Mouse (Mus musculus) kidney, embryonic 15.5 days (tissue): ENCODE results near the gene Myo9b. TPM values are rescaled to one million over a fixed set of nuclear protein-coding genes. Genes with fewer than 3 reads are reported as not detected.
"Not testable (repeated sequence)": the region's sequence is repeated elsewhere in the genome, so short reads cannot be mapped to it uniquely, and the experiment has no call there.

Source experiments
- ATAC-seq: fragments of 200-750 bp; cut with Nextera tagmentation; replicated peaks from 2 replicates; pipeline ENCODE4 v1.8.0; 2017; ENCODE audit warnings: moderate TSS enrichment; ENCODE audit not compliant: low FRiP score
- H3K27ac ChIP-seq: fragments of 300-500 bp; sonication (generic); 2 replicates; pipeline ENCODE4 v1.5.1; 2015; ENCODE audit warnings: mild to moderate bottlenecking, inconsistent platforms
- H3K27me3 ChIP-seq: fragments of 300-500 bp; sonication (generic); 2 replicates; pipeline ENCODE4 v1.6.1; 2015; ENCODE audit warnings: inconsistent platforms
- H3K36me3 ChIP-seq: fragments of 300-500 bp; sonication (generic); 2 replicates; pipeline ENCODE4 v1.6.1; 2015; ENCODE audit warnings: inconsistent platforms
- H3K4me1 ChIP-seq: fragments of 300-500 bp; sonication (generic); 2 replicates; pipeline ENCODE4 v1.6.1; 2015; ENCODE audit warnings: inconsistent platforms
- H3K4me2 ChIP-seq: fragments of 300-500 bp; sonication (generic); 2 replicates; pipeline ENCODE4 v1.6.1; 2015; ENCODE audit warnings: moderate library complexity, mild to moderate bottlenecking, inconsistent platforms
- H3K4me3 ChIP-seq: fragments of 300-500 bp; sonication (generic); replicated peaks from 2 replicates; pipeline ENCODE4 v1.5.1; 2015; ENCODE audit warnings: mild to moderate bottlenecking, inconsistent platforms
- H3K9ac ChIP-seq: fragments of 300-500 bp; sonication (generic); 2 replicates; pipeline ENCODE4 v1.6.1; 2015; ENCODE audit warnings: mild to moderate bottlenecking, inconsistent platforms
- H3K9me3 ChIP-seq: fragments of 300-500 bp; sonication (generic); replicated peaks from 2 replicates; pipeline ENCODE4 v1.6.1; 2016; ENCODE audit warnings: inconsistent platforms
- WGBS: fragments of 180-500 bp; shearing (Covaris S2); methylation state at CpG from one replicate; pipeline ENCODE4 v1.1.7; 2015; ENCODE audit warnings: mixed read lengths; 5-methylcytosine and 5-hydroxymethylcytosine counted together
- polyA plus RNA-seq: library from polyadenylated mRNA; unstranded; fragments of >200 nt; fragmentation: Nextera tagmentation; extraction: Ambion mirVana; gene quantifications from 2 replicates; pipeline ENCODE4 v1.2.1, GENCODE M21; 2015

Myo9b gene
- polyA plus RNA-seq, 1 experiment from 2014 or later, result 23.6 TPM

- not testable (repeated sequence) for H3K4me2 ChIP-seq, H3K9ac ChIP-seq, H3K4me1 ChIP-seq, H3K36me3 ChIP-seq, H3K4me3 ChIP-seq, H3K9me3 ChIP-seq, H3K27me3 ChIP-seq, H3K27ac ChIP-seq, ATAC-seq
- WGBS, result 77% methylated on average over 1 of the region's 1 CpGs
These were observed 6.9 kb downstream of the Myo9b start for GRCm38 (mm10) chr8:71279409-71279808.

GRCm38 (mm10) chr8:71281731-71282130 is 9.2 kb downstream of the Myo9b start:
- H3K4me2 ChIP-seq, ATAC-seq, H3K9ac ChIP-seq, H3K9me3 ChIP-seq, H3K4me1 ChIP-seq, H3K4me3 ChIP-seq, H3K27ac ChIP-seq, H3K36me3 ChIP-seq, H3K27me3 ChIP-seq: not testable (repeated sequence)
- WGBS, result 86% methylated on average over 1 of the region's 1 CpGs

GRCm38 (mm10) chr8:71282621-71283020 is 10.1 kb downstream of the Myo9b start:
- H3K4me3 ChIP-seq, result no peak overlapping the region
- no peak overlapping the region for H3K9ac ChIP-seq
- no peak overlapping the region for H3K27ac ChIP-seq
- no peak overlapping the region for H3K4me2 ChIP-seq
- ATAC-seq, result no peak
- 74% methylated on average over 5 of the region's 5 CpGs for WGBS
- H3K36me3 ChIP-seq, result 0 out of 2 replicates have a peak, but pooled peaks cover 4% of the 10 kb centered on the region
- H3K9me3 ChIP-seq, result no peaks in the 10 kb centered on the region
- 0 out of 2 replicates have a peak, but pooled peaks cover 5% of the 10 kb centered on the region for H3K4me1 ChIP-seq
- H3K27me3 ChIP-seq, result no peaks in the 10 kb centered on the region

- H3K4me1 ChIP-seq, H3K9me3 ChIP-seq, H3K9ac ChIP-seq, H3K4me3 ChIP-seq, H3K4me2 ChIP-seq, H3K27me3 ChIP-seq, H3K27ac ChIP-seq, ATAC-seq: not testable (repeated sequence)
- peaks cover 17% of the 10 kb centered on the region for H3K36me3 ChIP-seq
- 72% methylated on average over 2 of the region's 2 CpGs for WGBS
These were observed 13.7 kb downstream of the Myo9b start for GRCm38 (mm10) chr8:71286223-71286622.

- 0 out of 2 replicates have a peak, but pooled peaks cover 3% of the 10 kb centered on the region for H3K4me1 ChIP-seq
- 66% methylated on average over 3 of the region's 3 CpGs for WGBS
These were observed 16.0 kb downstream of the Myo9b start for GRCm38 (mm10) chr8:71288441-71288949.

GRCm38 (mm10) chr8:71289098-71289497 is 16.6 kb downstream of the Myo9b start:
- WGBS, result 79% methylated on average over 7 of the region's 7 CpGs
- no peaks in the 10 kb centered on the region for H3K27me3 ChIP-seq
- 0 out of 2 replicates have a peak, but pooled peaks cover 3% of the 10 kb centered on the region for H3K4me1 ChIP-seq
- H3K36me3 ChIP-seq, result peaks cover 27% of the 10 kb centered on the region
- H3K9ac ChIP-seq, result no peak overlapping the region
- no peaks in the 10 kb centered on the region for H3K9me3 ChIP-seq
- no peak for ATAC-seq
- H3K27ac ChIP-seq, result no peak overlapping the region
- no peak overlapping the region for H3K4me2 ChIP-seq
- H3K4me3 ChIP-seq, result no peak overlapping the region

More at GRCm38 (mm10) chr8:71288441-71288949, 16.0 kb downstream of the Myo9b start:
- ATAC-seq, result no peak
- Histone ChIP-seq H3K36me3 (peaks cover 27% of the 10 kb centered on the region), H3K27me3 (no peaks in the 10 kb centered on the region), H3K9ac (no peak overlapping the region), H3K4me3 (no peak overlapping the region), H3K9me3 (no peaks in the 10 kb centered on the region), H3K4me2 (no peak overlapping the region), H3K27ac (no peak overlapping the region)

GRCm38 (mm10) chr8:71290211-71290610 is 17.7 kb downstream of the Myo9b start:
- Histone ChIP-seq H3K9me3 (no peaks in the 10 kb centered on the region), H3K27ac (no peak overlapping the region), H3K4me3 (no peak overlapping the region), H3K36me3 (peaks cover 27% of the 10 kb centered on the region), H3K27me3 (no peaks in the 10 kb centered on the region), H3K4me1 (no peaks in the 10 kb centered on the region), H3K9ac (no peak overlapping the region), H3K4me2 (no peak overlapping the region)
- no peak for ATAC-seq
- 94% methylated on average over 21 of the region's 21 CpGs for WGBS

- ATAC-seq, result no peak
- H3K4me3 ChIP-seq, result no peak overlapping the region
- H3K9me3 ChIP-seq, result no peaks in the 10 kb centered on the region
- peaks cover 27% of the 10 kb centered on the region for H3K36me3 ChIP-seq
- no peak overlapping the region for H3K27ac ChIP-seq
- no peak overlapping the region for H3K4me2 ChIP-seq
- no peak overlapping the region for H3K9ac ChIP-seq
- no peaks in the 10 kb centered on the region for H3K27me3 ChIP-seq
- 96% methylated on average over 10 of the region's 10 CpGs for WGBS
- H3K4me1 ChIP-seq, result no peaks in the 10 kb centered on the region
These were observed 18.4 kb downstream of the Myo9b start for GRCm38 (mm10) chr8:71290911-71291310.

- no peaks in the 10 kb centered on the region for H3K9me3 ChIP-seq
- H3K9ac ChIP-seq, result no peak overlapping the region
- H3K27me3 ChIP-seq, result no peaks in the 10 kb centered on the region
- peaks cover 29% of the 10 kb centered on the region for H3K36me3 ChIP-seq
- no peak overlapping the region for H3K27ac ChIP-seq
- no peak overlapping the region for H3K4me3 ChIP-seq
- ATAC-seq, result no peak
- no peak overlapping the region for H3K4me2 ChIP-seq
- H3K4me1 ChIP-seq, result no peaks in the 10 kb centered on the region
- 93% methylated on average over 6 of the region's 6 CpGs for WGBS
These were observed 18.8 kb downstream of the Myo9b start for GRCm38 (mm10) chr8:71291351-71291750.

- not testable (repeated sequence) for H3K4me1 ChIP-seq, H3K4me3 ChIP-seq, H3K9ac ChIP-seq, H3K27ac ChIP-seq, H3K27me3 ChIP-seq, ATAC-seq, H3K4me2 ChIP-seq, H3K9me3 ChIP-seq
- 93% methylated on average over 3 of the region's 3 CpGs for WGBS
- H3K36me3 ChIP-seq, result peaks cover 50% of the 10 kb centered on the region
These were observed 21.4 kb downstream of the Myo9b start for GRCm38 (mm10) chr8:71293930-71294329.

- Histone ChIP-seq H3K27ac (no peak overlapping the region), H3K9me3 (no peaks in the 10 kb centered on the region), H3K36me3 (peaks cover 33% of the 10 kb centered on the region), H3K27me3 (no peaks in the 10 kb centered on the region), H3K4me2 (no peak overlapping the region), H3K9ac (no peak overlapping the region), H3K4me1 (no peaks in the 10 kb centered on the region), H3K4me3 (no peak overlapping the region)
- 90% methylated on average over 2 of the region's 2 CpGs for WGBS
- ATAC-seq, result no peak
These were observed 23.7 kb downstream of the Myo9b start for GRCm38 (mm10) chr8:71296188-71296621.

- 95% methylated on average over 2 of the region's 2 CpGs for WGBS
These were observed 24.3 kb downstream of the Myo9b start for GRCm38 (mm10) chr8:71296784-71297183.

GRCm38 (mm10) chr8:71297439-71297838 is 24.9 kb downstream of the Myo9b start:
- H3K4me2 ChIP-seq, result no peak overlapping the region
- H3K27me3 ChIP-seq, result no peaks in the 10 kb centered on the region
- peaks cover 30% of the 10 kb centered on the region for H3K36me3 ChIP-seq
- no peak overlapping the region for H3K4me3 ChIP-seq
- WGBS, result 85% methylated on average over 1 of the region's 1 CpGs
- ATAC-seq, result no peak
- H3K27ac ChIP-seq, result no peak overlapping the region
- H3K4me1 ChIP-seq, result no peaks in the 10 kb centered on the region
- no peak overlapping the region for H3K9ac ChIP-seq
- no peaks in the 10 kb centered on the region for H3K9me3 ChIP-seq

More at GRCm38 (mm10) chr8:71296784-71297183, 24.3 kb downstream of the Myo9b start:
- Histone ChIP-seq H3K36me3 (peaks cover 28% of the 10 kb centered on the region), H3K27me3 (no peaks in the 10 kb centered on the region), H3K4me2 (no peak overlapping the region), H3K4me1 (no peaks in the 10 kb centered on the region), H3K27ac (no peak overlapping the region), H3K9ac (no peak overlapping the region), H3K4me3 (no peak overlapping the region), H3K9me3 (no peaks in the 10 kb centered on the region)
- no peak for ATAC-seq
